Mouse (Mus musculus): Measurements from ENCODE around the gene Lrrc20. TPM values are rescaled to one million over a fixed set of nuclear protein-coding genes. Genes with fewer than 3 reads are reported as not detected.

Gene Lrrc20
- polyA plus RNA-seq, 1 experiment from 2014 or later: 15.3 TPM

DNA sequence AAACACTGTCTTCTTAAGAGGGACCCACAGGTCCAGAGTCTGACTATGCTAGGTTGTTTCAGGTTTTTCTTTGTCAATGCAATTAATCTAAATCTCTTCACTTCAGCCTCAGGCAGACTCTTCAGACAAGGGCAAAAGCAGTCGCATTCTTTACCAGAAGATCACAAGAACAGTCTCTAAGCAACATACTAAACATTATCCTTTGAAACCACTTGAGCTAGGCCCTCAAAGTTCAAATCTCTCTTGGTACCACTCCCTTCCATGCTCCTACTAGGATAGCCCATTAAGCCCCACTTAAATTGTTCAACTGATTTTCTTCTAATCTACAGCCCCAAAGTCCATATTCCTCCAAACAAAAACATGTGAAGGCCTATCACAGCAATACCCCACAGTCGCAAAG is 83.0 kb downstream of the Lrrc20 start:
- no peak overlapping the region for H3K27ac ChIP-seq

DNA sequence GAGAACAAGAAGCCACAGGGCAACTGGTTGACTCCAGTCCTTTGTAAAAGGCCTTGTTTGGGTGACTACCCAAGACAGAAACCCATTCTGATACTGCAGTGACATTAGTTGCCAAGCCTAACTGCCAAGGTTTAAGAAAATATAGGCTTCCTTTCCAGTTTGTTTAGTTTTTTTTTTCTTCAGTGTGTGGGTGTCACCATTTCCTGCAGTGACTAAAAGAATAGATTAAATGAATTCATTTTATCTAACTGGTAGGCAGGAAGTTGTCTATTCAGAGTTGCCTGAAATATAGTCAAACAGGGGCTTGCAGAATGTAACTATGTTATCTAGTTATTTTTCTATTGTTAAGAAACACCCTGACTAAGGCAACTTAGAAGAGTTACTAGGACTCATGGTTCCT is 83.9 kb downstream of the Lrrc20 start:
- Histone ChIP-seq H3K4me2 (no peak overlapping the region), H3K27ac (no peak overlapping the region), H3K36me3 (peaks cover 11% of the 10 kb centered on the region), H3K9ac (no peak overlapping the region), H3K9me3 (peaks cover 7% of the 10 kb centered on the region; the same call in 1 of the 2 replicates), H3K4me1 (replicated peaks) (no peaks in the 10 kb centered on the region), H3K27me3 (no peaks in the 10 kb centered on the region), H3K4me3 (no peak overlapping the region)
- ATAC-seq (ENCODE audit: low FRiP score): no peak

More for the DNA sequence above, 83.0 kb downstream of the Lrrc20 start:
- 89% methylated on average over 2 of the region's 2 CpGs for WGBS
- Histone ChIP-seq H3K9me3 (peaks cover 7% of the 10 kb centered on the region; the same call in 1 of the 2 replicates), H3K4me2 (no peak overlapping the region), H3K36me3 (peaks cover 11% of the 10 kb centered on the region), H3K27me3 (no peaks in the 10 kb centered on the region), H3K4me1 (replicated peaks) (no peaks in the 10 kb centered on the region), H3K4me3 (no peak overlapping the region), H3K9ac (no peak overlapping the region)
- ATAC-seq (ENCODE audit: low FRiP score): no peak

DNA sequence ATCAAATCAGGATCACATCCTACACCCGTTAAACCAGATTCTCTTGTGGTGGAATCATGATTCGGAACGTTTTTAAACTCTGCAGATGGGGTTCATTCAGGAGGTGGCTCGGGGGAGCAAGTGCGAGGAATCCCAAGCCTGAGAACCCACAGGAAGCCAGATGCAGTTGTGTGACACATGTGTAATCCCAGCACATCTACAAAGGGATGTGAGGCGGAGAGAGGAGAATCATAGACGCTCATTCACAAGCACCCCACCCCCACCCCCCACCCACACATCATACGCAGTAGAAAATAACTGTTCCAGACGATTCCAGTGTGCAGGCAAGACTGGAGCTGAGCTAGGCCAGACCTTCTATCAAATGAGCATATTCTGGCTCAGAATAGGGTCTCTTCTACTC is 87.9 kb downstream of the Lrrc20 start:
- no peak overlapping the region for H3K9ac ChIP-seq
- peaks cover 11% of the 10 kb centered on the region for H3K36me3 ChIP-seq
- peaks cover 7% of the 10 kb centered on the region; the same call in 1 of the 2 replicates for H3K9me3 ChIP-seq
- 85% methylated on average over 9 of the region's 9 CpGs for WGBS
- H3K4me2 ChIP-seq: no peak overlapping the region
- ATAC-seq (ENCODE audit: low FRiP score): no peak
- H3K4me3 ChIP-seq: no peak overlapping the region
- H3K27me3 ChIP-seq: no peaks in the 10 kb centered on the region
- no peak overlapping the region for H3K27ac ChIP-seq
- no peaks in the 10 kb centered on the region for H3K4me1 ChIP-seq (replicated peaks)

DNA sequence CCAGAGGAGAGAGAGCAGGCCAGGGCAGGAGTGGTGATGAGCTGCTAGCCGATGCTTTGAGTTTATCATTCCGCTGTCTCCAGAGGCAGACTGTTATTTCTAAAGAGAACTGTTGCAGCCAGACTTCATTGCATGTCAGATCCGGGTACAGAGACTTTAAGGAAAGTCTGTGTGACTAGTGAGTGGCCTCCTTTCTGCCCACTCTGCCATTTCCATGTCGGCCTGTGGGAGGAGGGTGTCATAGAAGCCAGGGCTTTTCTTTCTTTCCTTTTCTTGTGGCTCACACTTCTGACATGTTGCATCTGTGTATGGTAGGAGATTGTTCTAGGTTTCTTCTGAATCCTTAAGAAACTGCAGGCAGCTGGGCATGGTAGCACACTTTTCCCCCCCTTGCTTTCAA is 88.8 kb downstream of the Lrrc20 start:
- 83% methylated on average over 4 of the region's 4 CpGs for WGBS
- Histone ChIP-seq H3K9ac (no peak overlapping the region), H3K27me3 (no peaks in the 10 kb centered on the region), H3K4me2 (no peak overlapping the region), H3K36me3 (peaks cover 11% of the 10 kb centered on the region), H3K4me1 (replicated peaks) (peaks cover 2% of the 10 kb centered on the region; the same call in 1 of the 2 replicates), H3K4me3 (no peak overlapping the region), H3K9me3 (peaks cover 7% of the 10 kb centered on the region; the same call in 1 of the 2 replicates), H3K27ac (no peak overlapping the region)
- no peak for ATAC-seq (ENCODE audit: low FRiP score)

DNA sequence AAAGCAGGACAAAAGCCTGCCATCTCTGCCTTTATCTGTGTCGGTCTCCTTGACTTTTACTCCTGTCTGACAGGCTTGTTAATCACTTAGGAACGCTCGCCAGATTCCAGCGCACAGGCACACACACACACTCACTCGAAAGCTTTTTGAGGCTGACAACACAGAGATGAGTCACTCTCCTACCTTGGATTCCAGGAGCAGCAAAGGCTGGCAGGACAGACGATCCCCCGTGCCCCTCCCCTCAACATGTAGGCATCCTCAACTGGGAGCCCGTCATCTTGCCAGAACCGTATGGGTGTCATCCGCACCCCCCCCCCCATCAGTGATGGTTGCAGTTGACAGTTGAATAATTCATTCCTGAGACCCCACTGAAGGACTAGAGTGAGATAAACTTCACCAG is 94.6 kb downstream of the Lrrc20 start:
- H3K4me1 ChIP-seq (replicated peaks): peaks cover 17% of the 10 kb centered on the region
- no peaks in the 10 kb centered on the region for H3K9me3 ChIP-seq
- H3K27ac ChIP-seq: peak overlapping the region; percentile 58
- peak; percentile 50; the same call in 1 of the 2 replicates for ATAC-seq (ENCODE audit: low FRiP score)
- 14% methylated on average over 10 of the region's 10 CpGs for whole genome bisulfite sequencing
- no peak overlapping the region for H3K4me3 ChIP-seq
- H3K4me2 ChIP-seq: no peak overlapping the region
- 0 out of 2 replicates have a peak overlapping the region, but pooled peaks have one; percentile 8 for H3K9ac ChIP-seq
- no peaks in the 10 kb centered on the region for H3K27me3 ChIP-seq
- no peaks in the 10 kb centered on the region for H3K36me3 ChIP-seq

DNA sequence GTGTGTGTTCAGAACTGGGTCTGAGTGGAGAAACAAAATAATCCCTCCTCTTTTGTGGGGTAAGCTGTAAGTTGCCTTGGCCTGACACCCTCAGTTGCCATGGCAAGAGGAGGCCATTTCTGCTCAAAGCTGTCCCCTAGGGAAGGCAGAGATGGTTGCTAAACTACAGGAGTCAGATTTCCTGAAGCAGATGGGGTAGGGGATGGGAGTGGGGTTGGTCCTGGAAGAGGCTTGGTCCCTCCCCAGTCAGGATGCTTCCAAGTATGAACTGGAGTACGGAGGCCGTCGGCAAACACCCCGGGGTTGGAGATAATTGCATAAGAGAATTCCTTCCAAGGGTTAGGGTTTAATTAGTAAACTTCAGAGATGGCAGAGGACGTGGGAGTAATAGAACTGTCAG is 96.5 kb downstream of the Lrrc20 start:
- no peak for ATAC-seq (ENCODE audit: low FRiP score)
- Histone ChIP-seq H3K4me1 (replicated peaks) (peaks cover 34% of the 10 kb centered on the region), H3K4me2 (no peak overlapping the region), H3K9me3 (no peaks in the 10 kb centered on the region), H3K4me3 (no peak overlapping the region), H3K27ac (0 out of 2 replicates have a peak overlapping the region, but pooled peaks have one; percentile 13), H3K9ac (no peak overlapping the region), H3K27me3 (no peaks in the 10 kb centered on the region), H3K36me3 (no peaks in the 10 kb centered on the region)
- WGBS: 66% methylated on average over 5 of the region's 5 CpGs

DNA sequence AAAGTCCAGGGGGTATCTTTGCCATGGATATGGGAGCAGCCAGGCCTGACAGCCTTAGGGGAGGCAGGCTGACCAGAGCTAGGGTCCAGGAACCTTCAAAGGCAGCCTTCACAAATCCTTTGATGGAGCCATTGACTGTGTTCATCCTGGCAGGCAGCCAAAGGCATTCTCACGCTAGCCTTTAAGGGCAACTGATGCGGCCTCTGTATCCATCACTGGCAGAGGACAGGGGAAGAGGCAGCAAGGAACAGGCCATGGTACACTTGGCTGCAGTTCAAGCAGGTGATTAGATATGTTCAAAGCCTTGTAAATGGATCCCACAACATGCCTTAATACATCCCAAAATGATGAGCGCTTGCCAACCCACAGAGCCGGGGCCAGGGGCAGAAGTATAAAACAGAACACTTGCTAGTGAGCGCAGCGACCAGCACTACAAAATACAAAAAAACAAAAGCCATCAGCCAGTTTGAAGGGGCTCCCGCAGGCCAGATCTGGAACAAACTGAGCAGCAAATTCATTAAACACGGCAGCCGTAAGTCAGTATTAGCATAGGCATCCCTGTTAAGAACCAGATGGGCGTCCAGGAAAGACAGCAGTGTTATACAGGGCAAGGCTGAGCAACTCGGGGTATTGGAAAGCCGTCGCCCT is 100.6 kb downstream of the Lrrc20 start:
- no peak overlapping the region for H3K4me3 ChIP-seq
- peaks cover 26% of the 10 kb centered on the region for H3K4me1 ChIP-seq (replicated peaks)
- no peaks in the 10 kb centered on the region for H3K27me3 ChIP-seq
- WGBS: 38% methylated on average over 13 of the region's 13 CpGs
- peaks cover 7% of the 10 kb centered on the region; the same call in 1 of the 2 replicates for H3K36me3 ChIP-seq
- H3K4me2 ChIP-seq: no peak overlapping the region
- H3K9me3 ChIP-seq: no peaks in the 10 kb centered on the region
- H3K27ac ChIP-seq: peak overlapping the region; percentile 72
- H3K9ac ChIP-seq: no peak overlapping the region
- ATAC-seq (ENCODE audit: low FRiP score): peak; percentile 41

DNA sequence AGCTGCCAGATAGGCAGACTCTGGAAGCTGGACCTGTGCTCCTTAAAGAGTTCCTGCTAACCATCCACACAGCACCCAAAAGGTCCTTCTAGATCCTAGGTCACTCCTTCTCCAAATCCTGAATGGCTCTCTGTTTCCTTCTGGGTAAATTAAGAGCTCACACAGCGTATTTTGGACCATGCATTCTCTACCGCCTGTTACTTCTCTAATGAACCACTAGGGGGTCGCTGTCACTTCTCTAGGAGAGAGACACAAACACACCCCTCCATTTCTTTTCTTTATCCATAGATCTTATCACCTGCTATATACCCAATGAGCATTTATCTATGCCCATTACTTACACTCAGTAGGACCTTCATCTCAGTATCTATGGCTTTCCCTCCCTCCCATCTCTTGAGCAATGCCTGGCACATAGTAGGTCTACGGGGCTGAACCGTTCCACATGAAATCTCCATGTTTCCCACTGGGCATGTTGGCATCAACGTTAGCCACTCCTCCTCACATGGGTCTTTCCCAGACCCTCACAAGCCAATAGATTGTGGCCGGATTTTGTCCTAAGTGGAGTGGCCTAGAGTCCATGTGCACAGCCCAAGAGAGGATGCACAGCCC is 111.7 kb downstream of the Lrrc20 start:
- no peaks in the 10 kb centered on the region for H3K9me3 ChIP-seq
- H3K4me2 ChIP-seq: no peak overlapping the region
- H3K4me1 ChIP-seq (replicated peaks): peaks cover 20% of the 10 kb centered on the region
- H3K4me3 ChIP-seq: no peak overlapping the region
- WGBS: 81% methylated on average over 7 of the region's 7 CpGs
- no peak for ATAC-seq (ENCODE audit: low FRiP score)
- H3K27ac ChIP-seq: no peak overlapping the region
- no peaks in the 10 kb centered on the region for H3K27me3 ChIP-seq
- H3K36me3 ChIP-seq: no peaks in the 10 kb centered on the region
- H3K9ac ChIP-seq: no peak overlapping the region

DNA sequence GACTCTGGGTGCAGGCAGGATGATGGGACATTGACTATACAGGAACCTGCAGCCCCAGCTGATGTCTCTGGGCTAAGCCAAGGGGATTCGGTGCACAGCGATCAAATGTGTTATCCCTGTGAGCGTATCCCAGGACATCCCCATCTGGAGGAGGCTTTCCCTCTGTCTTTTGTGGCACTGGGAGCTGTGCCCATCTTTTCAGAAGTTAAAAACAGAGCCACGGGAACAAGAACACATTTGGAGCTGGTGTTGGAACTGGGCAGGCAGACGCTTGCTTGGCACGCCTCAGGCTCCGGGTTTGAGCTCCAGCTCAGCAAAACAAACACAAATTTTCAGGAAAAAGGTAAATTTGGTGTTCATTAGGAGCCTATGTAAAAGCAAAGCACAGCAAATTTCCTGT is 122.4 kb downstream of the Lrrc20 start:
- 83% methylated on average over 7 of the region's 7 CpGs for WGBS
- H3K27ac ChIP-seq: no peak overlapping the region
- H3K9me3 ChIP-seq: no peaks in the 10 kb centered on the region
- no peak for ATAC-seq (ENCODE audit: low FRiP score)
- no peak overlapping the region for H3K9ac ChIP-seq
- no peak overlapping the region for H3K4me2 ChIP-seq
- H3K36me3 ChIP-seq: no peaks in the 10 kb centered on the region
- H3K27me3 ChIP-seq: peaks cover 46% of the 10 kb centered on the region
- no peak overlapping the region for H3K4me3 ChIP-seq
- peaks cover 16% of the 10 kb centered on the region for H3K4me1 ChIP-seq (replicated peaks)

DNA sequence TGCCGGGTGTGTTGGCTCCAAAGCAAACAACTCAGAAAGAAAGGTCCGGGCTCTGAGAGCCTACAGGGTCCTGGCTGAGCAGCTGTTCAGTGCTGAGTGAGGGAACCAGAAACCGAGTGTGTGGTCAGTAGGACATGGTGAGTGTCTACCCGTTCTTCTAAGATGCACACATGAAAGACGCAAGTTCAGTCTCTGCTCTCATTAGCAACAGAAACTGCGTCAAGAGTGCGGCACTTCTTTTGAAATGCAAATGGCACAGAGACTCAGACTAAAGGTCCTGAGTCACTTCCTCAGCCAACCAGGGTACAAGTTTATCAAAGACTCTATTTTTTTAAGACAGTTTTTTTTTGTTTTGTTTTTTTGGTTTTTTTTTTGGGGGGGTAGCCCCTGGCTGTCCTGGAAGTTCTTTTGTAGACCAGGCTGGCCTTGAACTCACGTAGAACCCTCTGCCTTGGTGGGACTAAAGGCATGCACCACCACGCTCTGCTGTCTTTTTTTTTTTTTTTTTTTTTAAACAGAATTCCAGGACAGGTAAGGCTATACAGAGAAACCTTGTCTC is 124.0 kb downstream of the Lrrc20 start:
- no peak overlapping the region for H3K27ac ChIP-seq
- ATAC-seq (ENCODE audit: low FRiP score): no peak
- no peaks in the 10 kb centered on the region for H3K36me3 ChIP-seq
- no peak overlapping the region for H3K4me2 ChIP-seq
- H3K4me1 ChIP-seq (replicated peaks): peaks cover 16% of the 10 kb centered on the region
- H3K4me3 ChIP-seq: no peak overlapping the region
- peaks cover 39% of the 10 kb centered on the region for H3K27me3 ChIP-seq
- no peaks in the 10 kb centered on the region for H3K9me3 ChIP-seq
- H3K9ac ChIP-seq: no peak overlapping the region
- WGBS: 41% methylated on average over 9 of the region's 9 CpGs

DNA sequence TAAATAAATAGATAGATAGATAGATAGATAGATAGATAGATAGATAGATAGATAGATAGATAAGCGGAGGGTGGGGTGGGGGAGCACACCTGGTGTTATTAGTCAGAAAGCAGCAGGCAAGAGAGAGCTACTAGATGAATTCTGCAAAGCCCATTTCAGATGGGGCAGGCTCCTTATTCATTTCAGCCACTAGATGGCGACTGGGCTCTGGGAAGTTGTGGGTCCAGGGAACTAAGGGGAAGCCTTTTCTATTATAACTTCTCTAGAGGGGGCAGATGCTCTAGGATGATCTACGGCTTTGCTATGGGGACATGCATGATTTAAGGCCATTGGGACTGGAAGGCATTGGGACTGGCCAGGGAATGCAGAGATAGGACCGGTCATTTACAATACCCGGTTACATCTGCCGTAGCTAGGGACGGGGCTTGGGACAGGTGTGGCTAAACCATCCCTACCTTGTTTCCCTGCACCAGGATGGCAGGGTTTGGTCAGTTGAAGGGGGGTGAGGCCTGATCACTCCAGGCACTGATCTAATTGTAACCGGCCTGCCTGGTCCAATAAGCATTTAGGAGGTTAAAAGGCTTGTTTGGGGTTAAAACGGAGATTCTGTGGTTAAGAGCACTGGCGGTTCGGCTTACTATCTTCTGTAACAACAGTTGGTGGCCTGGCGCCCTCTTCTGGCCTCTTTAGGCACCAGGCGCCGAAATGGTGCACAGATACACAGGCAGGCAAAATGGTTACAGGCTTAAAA is 126.9 kb downstream of the Lrrc20 start:
- H3K27ac ChIP-seq: no peak overlapping the region
- H3K36me3 ChIP-seq: no peaks in the 10 kb centered on the region
- H3K4me1 ChIP-seq (replicated peaks): peaks cover 11% of the 10 kb centered on the region
- ATAC-seq (ENCODE audit: low FRiP score): peak; percentile 57; the same call in 1 of the 2 replicates
- 16% methylated on average over 14 of the region's 14 CpGs for WGBS
- H3K27me3 ChIP-seq: peaks cover 23% of the 10 kb centered on the region
- H3K4me3 ChIP-seq: no peak overlapping the region
- H3K9ac ChIP-seq: no peak overlapping the region
- H3K4me2 ChIP-seq: peak overlapping the region; percentile 35
- H3K9me3 ChIP-seq: no peaks in the 10 kb centered on the region

DNA sequence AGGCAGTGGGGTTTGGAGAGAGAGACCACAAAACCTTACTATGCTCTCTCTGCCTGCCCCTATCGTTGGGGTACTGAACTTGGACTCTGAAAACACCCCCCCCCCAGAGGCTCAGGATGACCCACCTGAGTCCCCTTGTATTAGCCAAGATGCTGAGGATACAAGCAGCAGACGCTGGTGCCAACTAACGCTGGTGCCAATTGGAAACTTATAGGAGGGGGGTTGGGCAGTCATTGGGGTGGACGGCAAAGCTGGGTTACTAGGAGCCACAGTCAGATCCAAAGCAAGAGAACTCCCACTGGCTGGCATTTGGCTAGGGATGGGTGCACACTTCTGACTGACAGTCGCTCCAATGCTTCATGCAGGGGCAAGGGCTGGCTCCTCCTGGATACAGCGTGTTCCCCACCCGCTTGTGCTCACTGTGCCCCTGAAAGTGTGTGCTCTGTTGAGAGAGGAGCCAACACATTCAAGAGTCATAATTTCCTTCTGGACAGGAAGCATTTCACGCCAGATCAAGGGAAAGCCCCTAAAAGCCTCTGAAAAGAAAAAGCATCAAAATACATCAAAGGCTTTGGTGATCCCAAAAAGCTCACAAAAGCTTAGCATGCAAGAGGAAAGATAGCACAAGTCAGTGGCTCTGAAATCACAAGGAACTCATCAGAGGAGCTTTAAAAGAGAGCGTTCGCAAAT is 128.9 kb downstream of the Lrrc20 start:
- Histone ChIP-seq H3K27me3 (peaks cover 15% of the 10 kb centered on the region; the same call in 1 of the 2 replicates), H3K27ac (no peak overlapping the region), H3K9ac (no peak overlapping the region), H3K4me3 (no peak overlapping the region), H3K4me2 (no peak overlapping the region), H3K9me3 (no peaks in the 10 kb centered on the region), H3K36me3 (no peaks in the 10 kb centered on the region), H3K4me1 (replicated peaks) (peaks cover 4% of the 10 kb centered on the region; the same call in 1 of the 2 replicates)
- WGBS: 76% methylated on average over 10 of the region's 10 CpGs
- no peak for ATAC-seq (ENCODE audit: low FRiP score)

All from hindbrain, embryonic 13.5 days (tissue).